Mouse (Mus musculus) naive thymus-derived CD4-positive, alpha-beta T cell, adult 2 months (primary cell): ENCODE data around the gene Yipf3.

Source experiments
- DNase-seq: peaks from one replicate; pipeline ENCODE4 v3.0.0-alpha.2; 2011; ENCODE audit warnings: low read depth

Gene Yipf3

GRCm38 (mm10) chr17:46255147-46255546 lies 7.3 kb downstream of the Yipf3 start:
- DNase-seq: no peak

GRCm38 (mm10) chr17:46258279-46259053 lies 10.6 kb downstream of the Yipf3 start:
- DNase-seq: no peak

DNA sequence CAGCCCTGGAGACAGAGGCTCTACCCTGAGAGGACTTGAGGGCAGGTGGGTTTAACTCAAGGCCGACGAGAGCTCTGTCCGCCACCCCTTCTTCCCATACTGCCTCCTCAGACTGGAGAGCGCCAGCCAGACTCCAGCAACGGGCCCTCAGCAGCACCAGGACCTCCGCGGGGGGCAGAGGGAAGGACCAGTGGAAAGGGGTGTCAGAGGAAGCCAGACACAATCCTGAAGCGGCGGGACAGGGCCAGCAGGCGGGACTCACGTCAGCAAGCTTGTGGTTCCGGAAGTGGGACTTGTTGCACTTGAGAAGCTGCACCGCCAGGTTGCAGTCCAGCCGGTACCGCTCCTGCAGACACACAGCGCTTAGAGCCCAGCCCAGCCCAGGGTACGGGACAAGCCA lies 11.8 kb downstream of the Yipf3 start:
- DNase-seq: no peak

DNA sequence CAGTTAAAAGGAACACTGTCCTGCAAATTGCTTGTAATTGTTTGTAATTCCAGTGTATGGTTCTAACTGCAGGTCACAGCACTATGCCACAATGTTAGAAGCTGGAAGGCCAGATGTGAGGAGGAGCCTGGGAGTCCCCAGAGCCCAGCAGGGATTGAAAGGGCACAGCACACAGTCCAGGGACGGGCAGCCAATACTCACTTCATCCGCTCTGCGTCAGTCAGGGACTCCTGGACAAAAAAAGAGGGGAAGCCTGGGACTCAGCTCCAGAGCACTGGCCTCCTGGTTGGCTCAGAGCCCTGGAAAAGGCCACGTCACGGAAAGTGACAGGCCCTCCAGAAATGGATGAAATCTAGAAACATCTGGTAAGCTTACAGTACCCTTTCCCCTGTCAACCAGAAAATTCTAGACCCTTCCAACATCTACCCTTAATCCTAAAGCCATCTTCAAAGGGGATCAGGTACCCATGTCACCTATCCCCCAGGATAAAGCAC lies 14.4 kb downstream of the Yipf3 start:
- no peak for DNase-seq

DNA sequence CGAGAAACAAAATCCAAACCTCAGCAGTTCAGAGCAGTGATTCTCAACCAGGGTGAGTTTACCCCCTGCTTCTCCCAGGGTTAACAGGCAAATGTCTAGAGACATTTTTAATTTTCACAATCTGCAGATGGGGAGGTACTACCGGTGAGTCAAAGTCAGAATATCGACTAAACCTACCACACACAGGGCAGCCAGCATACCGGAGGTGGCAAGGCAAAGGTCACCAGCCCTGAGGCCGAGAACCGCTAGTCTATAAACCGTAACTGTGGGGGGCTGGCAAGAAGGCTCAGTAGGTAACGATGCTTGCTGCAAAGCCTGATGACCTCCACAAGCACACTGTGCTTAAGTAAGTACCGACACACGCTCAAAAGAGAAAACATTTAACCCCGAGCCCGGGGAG lies 17.6 kb downstream of the Yipf3 start:
- no peak for DNase-seq

DNA sequence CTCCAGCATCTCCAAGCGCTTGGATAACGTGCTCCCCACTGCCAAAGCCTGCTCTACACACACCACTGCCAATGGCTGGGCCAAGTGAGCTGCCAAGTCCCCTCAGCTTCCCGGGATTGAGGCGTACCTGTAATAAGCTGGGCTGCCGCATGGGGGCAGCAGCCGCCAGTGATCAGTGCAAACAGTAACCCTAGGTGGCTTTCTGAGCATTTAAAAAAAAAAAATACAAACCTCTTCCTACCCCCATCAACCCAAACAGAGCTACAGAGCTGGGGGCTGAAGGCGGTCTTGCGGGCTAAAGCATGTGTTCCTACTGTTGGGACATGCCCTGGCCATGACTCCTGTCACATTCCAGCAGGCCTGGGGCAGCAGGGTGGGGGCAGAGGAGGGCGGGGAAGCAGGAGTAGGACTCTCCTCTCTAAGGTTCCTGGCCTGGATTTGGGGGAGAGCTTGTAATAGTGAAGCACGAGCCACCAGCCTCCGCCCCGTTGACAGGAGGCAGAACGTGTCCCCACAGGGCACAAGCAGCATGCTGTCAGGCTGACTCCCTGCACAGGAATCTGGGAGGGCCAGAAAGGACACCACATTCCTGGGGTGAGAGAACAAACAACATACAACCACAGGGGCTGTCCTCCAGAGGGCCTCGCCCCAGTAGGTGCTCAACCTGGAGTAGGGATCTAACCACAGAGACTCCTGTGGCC lies 18.2 kb downstream of the Yipf3 start:
- peak; percentile 82 for DNase-seq

DNA sequence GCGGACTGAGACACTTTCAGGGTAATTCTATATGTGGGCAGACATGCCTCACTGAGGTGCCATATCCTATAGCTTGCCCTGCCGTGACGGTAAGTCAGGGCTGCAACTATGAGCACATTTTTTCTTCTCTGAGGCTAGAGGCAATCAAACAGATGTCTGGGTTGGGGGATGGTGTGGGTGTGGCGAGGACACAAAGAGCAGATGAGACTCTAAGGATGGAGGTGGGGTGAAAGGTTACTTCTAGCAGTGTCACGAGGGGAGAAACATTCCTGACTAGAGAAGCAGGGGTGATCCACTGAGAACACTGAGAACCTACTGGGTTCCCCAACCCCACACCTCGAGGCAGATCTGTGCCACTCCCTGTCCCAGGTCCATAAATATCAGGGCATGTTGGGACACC lies 19.1 kb downstream of the Yipf3 start:
- no peak for DNase-seq

GRCm38 (mm10) chr17:46267511-46267910 lies 19.6 kb downstream of the Yipf3 start:
- DNase-seq: no peak

GRCm38 (mm10) chr17:46268026-46268720 lies 20.3 kb downstream of the Yipf3 start:
- no peak for DNase-seq

DNA sequence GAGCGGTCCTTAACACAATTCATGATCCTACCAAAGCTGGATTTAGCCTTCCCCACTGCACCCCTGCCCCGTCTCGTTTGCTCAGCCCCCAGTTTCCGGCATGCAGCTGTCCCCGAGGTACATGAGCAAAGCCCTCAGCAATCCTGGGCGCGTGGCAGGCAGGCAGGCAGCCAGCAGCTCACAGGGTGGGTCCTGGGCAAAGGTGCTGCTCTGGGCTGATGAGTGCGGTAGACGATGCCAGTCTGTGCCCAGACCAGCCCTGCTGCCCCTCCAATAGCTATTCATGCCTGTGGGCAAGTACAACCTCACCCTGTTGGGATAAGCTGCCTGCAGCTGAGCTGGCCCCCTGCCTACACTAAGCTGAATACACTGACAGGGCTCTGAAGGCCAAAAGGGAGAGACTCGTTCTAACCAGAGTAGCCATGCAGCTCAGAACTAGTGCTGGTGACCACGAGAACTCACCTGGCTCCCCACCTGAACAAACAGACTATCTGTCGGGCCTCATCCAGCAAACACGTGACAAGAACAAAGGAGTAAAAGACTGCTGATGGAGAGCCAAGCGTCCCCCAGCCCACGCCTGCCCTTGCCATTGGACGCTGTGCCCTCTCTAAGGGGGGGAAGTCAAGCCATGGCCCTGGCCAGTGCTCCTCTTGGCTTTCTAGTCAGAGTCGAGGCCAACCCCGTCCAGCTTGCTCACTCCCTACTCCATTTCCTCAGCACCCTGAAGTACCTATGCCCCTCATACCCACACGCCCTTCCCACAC lies 22.1 kb downstream of the Yipf3 start:
- DNase-seq: no peak

DNA sequence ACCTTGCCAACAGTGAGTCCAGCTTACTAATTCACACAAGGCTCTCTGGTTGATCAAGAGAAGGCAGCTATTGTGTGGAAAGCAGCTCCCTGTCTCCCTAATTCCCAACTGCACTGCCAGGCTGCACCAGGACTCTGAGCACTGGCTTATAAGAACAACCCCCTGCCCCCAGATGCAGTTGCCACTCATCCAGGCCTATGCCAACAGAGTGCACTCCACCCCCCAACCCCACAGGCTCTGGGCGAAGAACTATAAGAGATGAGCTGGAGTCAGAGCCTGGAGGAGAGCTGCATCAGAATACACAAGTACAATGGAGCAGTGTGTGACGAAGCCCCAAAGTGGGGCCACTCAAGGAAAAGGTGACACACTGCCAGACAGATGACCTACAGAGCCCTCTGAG lies 24.2 kb downstream of the Yipf3 start:
- DNase-seq: no peak

DNA sequence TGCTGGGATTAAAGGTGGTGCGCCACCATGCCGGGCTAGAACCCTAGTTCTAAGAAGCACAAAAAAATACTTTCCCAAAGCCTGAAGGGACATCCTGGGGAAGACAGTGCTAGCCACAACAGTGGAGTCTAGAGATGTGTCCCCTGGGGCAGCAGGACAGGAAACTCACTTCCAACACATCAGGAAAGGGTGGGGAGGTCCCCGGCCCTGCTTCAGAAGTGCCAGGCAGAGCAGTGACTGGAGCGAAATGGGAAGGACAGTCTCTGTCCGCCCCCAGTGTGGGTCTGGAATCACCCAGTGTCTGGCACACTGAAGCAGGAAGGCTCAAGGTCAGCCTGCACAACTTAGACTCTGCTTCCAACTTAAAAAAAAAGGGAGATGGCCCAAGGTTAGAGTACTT lies 24.8 kb downstream of the Yipf3 start:
- no peak for DNase-seq

- DNase-seq: no peak
Observed at GRCm38 (mm10) chr17:46273803-46274236, 25.9 kb downstream of the Yipf3 start.

- no peak for DNase-seq
Observed at GRCm38 (mm10) chr17:46274465-46274864, 26.6 kb downstream of the Yipf3 start.

DNA sequence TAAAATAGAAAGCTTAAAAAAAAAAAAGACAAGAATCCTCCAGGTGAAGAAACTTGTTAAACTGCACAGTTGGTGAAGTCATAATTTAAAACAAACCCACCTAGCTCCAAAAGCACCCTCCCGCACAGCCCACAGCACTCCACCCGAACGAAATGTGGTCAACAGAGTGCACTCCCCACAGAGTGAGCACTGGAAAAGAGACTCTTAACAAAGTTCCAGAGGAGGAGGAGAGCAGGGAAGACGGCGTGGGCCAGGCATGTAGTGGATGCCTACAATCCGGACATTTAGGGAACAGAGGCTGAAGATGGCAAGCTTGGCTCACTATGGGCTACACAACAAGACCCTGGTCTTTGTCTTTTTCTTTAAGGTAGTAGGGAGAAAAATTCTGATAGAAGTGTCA lies 27.2 kb downstream of the Yipf3 start:
- no peak for DNase-seq

DNA sequence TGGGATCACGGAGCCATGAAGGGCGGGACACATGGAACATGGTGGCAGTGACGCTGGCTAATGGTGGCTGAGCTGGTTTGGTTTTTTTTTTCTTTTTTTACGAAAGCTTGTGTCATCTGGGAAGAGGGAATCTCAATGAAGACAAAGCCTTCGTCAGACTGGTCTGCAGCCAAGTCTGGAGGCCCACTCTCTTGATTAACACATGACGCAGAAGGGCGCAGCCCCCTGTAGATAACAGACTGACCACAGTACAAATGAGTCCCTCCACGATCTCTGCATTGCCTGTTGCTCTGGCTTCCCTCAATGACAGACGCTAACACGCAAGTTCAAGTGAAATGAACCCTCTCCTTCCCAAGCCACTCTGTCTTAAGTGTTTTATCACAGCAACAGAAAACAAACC lies 27.6 kb downstream of the Yipf3 start:
- DNase-seq: no peak

DNA sequence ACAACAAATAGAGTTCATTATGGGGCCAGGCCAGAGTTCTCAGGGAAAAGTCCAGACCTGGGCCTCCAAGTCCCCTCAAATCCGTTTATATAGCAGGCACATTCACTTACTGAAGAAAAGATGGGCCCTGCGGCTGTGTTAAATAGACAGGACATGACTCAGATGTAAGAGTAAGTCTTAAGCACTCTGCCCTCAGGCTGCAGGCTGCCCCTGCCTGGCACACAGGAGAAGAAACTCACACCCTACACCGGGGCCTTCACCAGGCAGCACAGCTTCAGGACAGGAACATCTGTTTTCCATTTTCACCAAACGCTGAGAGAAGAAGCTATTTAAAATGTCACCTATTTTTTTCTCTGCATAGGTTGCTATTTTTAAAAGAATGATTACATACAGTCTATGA lies 29.7 kb downstream of the Yipf3 start:
- DNase-seq: no peak

- no peak for DNase-seq
Observed at GRCm38 (mm10) chr17:46278011-46278765, 30.3 kb downstream of the Yipf3 start.

DNA sequence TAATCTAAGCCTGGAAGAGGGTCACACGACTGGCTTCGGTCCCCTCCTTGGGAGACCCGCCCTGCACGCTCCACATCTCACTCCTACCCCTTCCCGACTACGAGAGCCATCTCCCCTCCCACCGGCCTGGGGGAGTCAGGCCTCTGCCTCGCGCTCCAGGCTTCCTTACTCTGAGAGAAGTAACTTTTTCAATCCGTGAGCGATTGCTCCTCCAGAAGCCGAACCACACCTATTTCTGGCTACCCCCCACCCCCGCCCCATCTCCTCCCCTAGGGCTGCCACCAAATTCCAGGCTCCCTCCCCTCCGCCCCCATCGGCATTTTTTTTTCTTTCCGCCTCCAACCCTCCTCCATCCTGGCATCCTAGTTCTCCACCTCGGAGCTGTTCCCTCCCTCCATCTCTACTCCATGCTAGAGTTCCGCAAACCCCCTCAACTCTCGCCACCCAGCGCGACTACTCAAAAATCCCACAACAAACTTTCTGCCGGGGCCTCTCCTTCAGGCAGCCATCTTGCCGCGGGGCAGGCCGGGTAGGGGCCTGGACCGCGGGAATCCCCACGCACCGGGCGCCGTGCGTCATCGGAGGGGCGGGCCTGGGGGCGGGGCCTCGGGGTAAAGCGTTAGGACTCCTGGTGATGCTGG lies 34.7 kb downstream of the Yipf3 start, which contains the start of gene Tjap1:
Gene Tjap1 (minus strand): TSS at position 544 of the 641 bp plus-strand sequence.
- DNase-seq: peak; percentile 87

DNA sequence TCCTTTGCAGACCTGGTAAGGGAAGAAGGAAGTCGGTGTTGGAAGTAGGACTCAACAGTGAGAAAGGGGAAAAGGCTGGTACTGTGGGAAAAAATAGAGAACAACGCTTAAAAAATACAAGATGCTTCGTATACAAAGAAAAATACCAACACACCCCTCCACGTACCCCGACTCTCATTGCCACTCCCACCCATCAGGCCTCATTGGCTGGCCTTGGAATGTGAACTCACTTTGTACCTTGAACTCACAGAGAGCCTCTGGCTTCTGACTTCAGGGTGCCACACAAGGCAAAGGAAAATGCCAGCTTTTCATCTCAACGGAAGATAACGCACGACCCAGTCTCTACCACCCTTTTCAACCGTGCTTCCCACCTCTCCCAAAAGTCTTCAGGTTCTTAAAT lies 35.3 kb downstream of the Yipf3 start:
- DNase-seq: no peak

DNA sequence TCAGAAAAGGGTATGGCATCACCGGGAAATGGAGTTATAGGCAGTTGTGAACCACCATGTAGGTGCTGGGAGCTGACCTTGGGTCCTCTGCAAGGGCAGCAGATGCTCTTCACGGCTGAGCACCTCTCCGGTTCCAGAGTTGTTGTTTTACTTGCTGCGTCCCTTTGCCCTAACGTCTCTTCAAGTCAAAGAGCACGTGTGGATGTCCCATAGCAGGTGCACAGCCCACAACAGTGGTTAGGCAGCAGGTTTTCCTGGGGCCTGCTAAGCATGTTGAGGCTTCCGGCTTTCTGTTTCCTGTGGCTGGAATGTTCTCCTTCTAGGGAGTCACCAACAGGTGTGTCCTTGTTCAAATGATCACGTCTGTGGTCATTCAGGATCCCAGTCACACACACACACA lies 36.0 kb downstream of the Yipf3 start:
- no peak for DNase-seq
